Mouse (Mus musculus) cerebellum, postnatal 36 days (tissue): Measurements from ENCODE around the gene Stard9.
"Not testable (repeated sequence)": the region's sequence is repeated elsewhere in the genome, so short reads cannot be mapped to it uniquely, and the experiment has no call there.

Source experiments
- DNase-seq, 2 experiments: peaks; one replicate each; pipeline ENCODE4 v3.0.0; 2021 to 2022; ENCODE audit warnings: mixed read lengths in 2 of 2

Gene Stard9

DNA sequence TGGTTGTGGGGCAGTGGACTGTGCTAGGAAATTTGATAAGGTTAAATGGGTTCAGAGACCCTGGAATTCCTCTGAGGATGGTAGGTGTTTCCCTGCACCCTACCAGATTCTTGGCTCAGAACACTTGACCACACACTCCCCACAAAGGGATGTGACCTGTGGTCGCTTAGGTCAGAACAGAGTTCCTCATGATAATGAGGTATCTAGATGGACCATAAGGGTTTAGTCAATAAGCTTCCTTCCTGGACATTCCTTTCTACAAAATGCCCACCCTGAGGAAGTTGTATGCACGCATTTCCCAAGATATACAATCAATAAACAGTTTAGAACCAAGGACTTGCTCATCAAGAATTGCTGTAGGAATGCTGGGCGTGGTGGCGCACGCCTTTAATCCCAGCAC is 27.0 kb downstream of the Stard9 start:
- no peak for DNase-seq

DNA sequence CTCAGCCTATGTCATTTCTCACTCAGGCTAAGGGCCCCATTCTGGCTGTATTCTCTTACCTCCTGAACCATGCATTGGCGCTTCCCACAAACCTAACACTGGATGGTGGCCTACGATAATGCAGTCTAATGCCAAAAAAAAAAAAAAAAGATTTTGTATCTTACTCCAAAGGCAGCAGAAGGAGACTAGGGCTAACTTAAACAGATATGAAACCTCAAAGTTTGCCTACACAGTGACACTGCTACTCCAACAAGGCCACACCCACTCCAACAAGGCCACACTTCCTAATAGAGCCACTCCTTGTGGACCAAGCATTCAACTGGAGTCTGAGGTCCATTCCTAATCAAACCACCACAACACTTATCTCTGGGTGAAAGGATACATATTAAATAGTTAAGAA is 27.8 kb downstream of the Stard9 start:
- DNase-seq: no peak

DNA sequence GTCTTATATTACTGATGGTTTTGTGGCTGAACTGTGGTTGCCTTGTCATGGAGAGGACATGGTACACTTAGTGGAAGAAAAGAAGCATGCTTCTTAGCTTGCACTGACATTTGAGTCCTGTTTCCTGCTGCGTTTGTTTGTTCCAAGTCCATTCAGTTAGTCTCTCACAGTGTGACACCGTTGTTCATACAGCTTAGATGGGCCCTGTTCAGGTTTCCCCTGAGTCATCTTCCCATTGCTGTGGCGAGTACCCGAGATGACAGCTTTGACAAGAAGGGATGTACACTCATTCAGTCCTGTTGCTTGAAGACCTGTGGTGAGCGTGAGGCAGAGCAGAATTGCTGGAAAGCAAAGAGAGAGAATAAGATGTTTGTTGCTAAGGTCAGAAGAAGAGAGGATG is 29.6 kb downstream of the Stard9 start:
- DNase-seq: peak in 1 of 2 experiments; percentile 3

DNA sequence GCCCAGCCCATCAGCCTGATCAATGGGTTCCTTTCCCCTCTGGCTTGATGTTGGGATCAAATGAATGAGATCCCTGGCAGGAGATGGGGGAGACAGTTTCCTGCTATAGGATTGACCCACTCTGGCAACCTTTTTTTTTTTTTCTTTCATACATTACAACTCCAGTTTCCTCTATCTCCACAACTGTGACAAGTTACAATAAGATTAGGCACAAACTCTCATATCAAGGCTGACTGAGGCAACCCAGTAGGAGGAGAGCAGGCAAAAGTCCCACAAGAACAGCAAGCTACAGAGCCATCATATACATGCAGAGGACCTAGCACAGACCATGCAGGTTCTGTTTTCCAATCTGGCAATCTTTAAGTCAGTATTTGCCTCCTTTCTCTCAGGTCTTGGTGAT is 30.4 kb downstream of the Stard9 start:
- no peak for DNase-seq

DNA sequence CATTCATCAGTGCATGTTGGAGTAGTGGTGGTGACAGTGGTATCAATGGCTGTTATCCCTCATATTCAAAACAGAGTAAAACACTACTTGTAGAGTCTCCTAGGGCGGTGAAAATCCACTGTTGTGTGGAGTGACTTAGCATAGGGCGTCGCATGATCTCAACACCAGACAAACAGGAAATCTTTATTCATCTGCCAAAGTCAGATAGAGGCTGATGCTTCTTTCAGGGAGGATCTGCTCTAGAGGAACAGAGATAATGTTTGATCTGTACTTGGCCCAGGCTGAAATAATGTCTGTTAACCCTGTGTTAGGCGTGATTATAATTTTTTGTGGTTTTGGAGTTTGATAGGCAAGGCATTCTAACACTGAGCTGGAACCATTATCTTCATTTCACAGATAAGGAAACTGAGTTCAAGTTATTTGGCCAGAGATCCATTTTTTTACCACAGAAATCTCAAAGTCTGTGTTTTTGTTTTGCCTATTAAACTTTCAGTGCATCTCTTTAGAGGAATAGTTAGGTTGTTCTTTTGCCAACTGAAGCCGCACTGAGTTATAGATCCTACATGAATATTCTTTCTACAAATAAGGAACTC is 31.7 kb downstream of the Stard9 start:
- DNase-seq: no peak

DNA sequence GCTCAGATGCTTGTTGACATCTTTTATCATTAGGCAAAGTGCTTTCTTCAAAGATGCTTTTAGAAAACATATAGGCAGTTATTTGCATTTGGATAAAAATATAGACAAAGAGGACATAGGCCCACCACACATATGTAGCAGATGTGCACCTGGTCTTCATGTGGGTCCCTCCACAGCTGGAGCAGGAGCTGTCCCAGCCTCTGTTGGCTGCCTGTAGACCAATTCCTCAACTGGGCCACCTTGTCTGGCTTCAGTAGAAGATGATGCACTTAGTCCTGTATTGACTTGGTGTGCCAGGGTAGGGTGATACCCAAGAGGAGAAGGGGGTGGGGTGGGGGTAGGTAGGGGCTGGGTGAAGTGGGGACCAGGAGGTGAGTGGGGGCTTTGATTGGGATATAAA is 33.8 kb downstream of the Stard9 start:
- DNase-seq: no peak

DNA sequence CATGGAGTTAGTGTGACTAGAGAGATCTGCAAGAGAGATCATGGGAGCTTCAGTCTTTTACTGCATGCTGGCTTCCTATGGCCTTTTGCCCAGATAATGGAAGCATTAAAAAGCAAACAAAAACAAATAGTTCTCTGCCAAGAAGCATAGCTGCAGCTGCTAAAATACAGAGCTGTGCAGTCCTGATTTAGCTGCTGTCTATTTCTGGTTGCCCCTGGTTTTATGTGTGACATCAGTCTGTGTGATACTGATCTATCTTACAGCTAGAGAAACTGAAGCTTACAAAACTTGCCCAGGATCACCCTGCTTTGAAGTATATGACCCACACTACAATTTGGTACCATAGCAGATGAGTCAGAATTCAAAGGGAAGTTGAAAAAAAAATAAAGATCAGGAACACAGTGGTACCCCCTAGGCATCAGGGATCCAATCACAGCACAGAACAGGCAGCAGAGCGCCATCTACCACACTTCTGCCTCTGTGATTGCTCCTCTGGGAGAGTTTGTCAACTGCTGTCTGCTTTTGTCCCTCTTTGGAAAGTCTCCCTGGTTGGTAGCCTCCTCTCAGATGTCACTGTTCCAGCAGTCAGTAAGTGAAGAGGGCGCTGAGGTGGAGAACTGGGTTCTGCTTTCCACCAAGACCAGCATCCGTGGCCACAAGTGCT is 34.7 kb downstream of the Stard9 start:
- no peak for DNase-seq

DNA sequence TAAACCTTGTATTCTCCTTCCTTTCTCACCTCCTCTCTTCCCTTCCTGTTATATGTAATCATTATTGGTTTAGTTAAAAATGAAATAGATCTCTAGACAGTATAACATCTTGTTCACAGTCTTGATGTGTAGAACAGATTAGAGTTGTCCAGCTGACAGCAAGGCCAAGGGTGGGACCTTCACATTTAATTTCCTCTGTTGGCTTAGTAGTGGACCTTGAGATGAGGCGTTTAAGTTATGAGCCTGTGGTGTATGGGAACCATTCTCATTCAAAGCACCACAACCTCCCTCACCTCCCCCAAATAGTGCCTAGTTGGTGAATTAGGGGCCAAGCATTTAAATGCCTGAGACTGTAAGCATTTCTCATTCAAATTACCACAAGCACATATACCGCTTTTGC is 38.5 kb downstream of the Stard9 start:
- DNase-seq: no peak

DNA sequence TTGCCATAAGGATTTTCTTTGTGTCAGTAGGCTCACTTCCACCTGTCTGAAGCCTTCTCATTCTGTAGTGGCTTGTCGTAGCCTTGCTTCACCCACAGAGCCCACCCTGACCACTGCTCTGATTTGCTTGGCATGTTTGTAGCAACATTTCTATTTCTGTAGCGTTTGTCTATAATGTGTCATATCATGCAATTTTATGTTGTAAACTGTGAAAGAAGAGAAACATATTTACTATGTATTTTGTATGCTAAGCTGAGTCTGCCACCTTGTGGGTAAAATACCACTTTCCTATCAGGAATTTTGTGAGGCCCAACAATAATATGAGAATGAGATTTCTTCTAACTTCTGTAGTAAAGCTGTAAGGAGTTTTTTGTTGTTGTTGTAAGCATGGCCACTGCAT is 41.3 kb downstream of the Stard9 start:
- DNase-seq: no peak

DNA sequence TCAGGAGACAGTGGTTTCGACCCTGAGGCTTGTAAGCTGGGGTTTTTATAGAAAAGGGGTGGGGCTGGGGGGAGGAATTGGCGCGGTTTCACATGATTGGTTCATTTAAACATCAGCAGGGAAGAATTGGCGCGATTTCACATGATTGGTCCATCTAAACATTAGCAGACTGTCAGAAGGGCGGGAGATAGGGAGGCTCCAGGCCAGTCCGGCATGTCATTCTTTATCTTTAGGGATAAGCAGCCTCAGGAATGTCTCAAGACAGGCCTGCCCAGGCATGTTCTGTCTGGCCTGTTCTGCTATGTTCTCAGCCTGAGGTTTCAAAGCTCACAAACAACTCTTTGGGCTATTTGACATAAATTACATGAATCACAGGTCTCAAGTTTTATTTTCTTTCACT is 52.2 kb downstream of the Stard9 start:
- DNase-seq: not testable (repeated sequence)

DNA sequence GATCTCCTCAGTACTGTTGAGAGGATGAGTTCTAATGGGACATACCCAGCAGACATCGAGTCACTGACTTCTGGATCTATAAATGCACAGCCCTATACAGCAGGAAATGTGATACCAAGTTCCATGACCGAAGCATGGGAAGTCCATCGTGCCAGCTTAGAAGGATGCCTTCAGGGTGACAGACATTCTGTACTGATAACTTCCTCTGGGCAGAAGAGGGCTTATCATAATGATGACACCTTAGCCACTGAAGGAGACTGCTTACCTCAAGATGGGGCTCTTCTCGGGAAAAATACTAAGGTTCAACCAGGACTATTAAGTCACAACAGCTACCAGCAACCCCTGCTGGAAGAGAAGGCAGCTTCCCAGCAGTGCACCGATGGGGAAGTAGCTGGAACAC is 68.8 kb downstream of the Stard9 start:
- DNase-seq: no peak

DNA sequence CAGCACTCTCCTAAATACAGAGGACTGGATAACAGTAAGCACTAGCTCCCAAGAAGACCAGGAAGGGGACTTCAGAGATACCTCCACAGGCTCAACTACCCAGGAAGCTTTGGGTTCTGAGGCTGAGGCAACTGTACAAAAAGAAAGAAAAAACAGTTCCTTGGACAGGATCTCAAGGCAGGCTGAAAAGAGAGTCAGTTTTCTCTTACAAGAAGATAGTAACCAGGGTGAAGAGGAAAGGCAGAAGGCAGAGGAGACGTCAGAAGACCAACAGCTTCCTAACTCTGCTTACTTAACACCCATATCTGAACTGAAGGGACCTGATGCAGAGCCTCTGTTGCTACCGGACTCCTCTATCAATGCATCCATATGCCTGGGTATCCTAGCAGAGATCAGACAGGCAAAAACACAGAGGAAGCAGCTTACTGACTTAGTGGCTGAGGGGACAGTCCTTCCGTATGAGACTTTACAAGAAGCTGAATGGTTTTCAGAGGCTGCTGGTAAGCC is 71.5 kb downstream of the Stard9 start:
- no peak for DNase-seq

DNA sequence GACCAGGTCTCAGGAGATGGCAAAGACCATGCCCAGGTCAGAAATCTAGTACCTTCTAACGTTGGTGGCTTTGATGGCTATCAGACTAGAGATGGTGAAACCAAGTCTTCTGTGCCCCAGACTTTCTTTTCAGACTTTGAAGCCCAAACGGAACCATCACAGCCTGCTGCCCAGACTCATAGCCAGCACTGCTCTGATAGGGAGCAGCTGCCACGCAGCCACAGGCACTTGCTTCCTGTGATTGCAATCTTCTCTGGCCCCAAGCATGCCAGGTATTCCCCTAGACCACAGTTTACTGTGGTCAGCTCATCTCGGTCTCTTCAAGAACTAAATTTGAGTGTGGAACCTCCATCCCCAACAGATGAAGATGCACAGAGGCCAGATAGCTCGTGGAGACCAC is 73.8 kb downstream of the Stard9 start:
- no peak for DNase-seq

DNA sequence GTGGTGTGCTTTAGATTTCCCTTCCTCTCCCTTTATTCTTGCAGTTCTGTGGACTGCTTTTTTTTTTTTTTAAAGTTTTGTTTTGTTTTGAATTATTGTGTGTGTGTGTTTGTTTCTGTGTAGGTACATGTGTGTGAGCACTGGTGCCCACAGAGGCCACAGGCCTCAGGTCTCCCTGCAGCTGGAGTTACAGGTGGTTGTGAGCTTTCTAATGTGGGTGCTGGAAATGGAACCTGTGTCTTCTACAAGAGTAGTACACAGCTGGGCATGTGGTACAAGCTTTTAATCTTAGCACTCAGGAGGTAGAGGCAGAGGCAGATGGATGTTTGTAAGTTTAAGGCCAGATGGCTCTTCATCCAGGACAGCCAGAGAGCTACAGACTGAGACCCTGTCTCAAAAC is 78.1 kb downstream of the Stard9 start:
- no peak for DNase-seq

DNA sequence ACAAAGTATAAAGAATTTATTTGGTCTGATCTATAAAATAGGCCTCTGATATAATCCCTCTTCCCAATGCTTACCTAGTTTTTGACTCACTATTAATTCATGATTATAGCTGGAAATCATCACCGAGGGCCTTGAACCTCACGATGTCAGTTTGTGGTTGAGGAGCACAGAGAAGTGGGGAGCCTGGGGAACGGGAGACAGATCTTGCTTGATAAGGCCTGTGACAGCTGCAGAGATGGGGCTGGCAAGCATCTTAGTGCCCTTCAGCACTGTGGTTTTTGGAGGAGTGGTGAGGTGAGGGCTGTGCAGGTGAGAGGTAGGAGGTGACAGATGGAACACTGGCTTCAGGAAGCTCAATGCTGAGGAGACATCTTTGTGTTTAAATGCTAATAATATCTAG is 81.2 kb downstream of the Stard9 start:
- no peak for DNase-seq

DNA sequence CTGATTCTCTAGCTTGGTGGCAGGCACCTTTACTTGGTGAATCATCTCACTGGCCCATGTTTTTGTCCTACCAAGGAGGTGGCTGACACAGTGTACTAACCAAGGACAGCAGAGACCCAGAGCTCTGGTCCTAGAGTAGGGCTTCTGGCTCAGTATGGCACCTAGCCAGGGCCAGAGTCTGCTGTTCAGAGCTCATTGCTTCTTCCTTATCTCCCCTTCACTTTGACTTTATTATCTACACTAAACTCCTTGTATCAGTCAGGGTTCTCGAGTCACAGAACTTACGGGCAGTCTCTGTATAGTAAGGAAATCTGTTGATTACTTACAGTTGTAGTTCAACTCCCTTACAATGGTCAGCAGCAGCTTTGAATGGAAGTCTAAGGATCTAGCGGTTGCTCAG is 82.0 kb downstream of the Stard9 start:
- no peak for DNase-seq

DNA sequence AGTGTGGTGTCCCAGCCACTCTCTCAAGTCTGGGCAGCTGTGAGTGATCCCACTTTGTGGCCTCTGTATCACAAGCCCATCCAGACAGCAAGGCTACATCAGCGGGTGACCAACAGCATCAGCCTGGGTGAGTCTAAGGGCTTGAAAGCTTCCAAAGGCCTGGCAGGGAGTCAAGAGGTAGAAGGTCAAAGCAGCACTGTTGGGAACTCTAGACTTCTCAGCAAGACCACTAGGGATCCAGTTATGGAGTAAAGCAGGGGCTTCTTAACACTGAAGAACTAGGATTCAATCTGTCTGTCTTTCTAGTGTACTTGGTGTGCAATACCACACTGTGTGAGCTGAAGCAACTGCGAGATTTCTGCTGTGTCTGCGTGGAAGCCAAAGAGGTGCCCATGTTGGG is 84.5 kb downstream of the Stard9 start:
- DNase-seq: no peak

DNA sequence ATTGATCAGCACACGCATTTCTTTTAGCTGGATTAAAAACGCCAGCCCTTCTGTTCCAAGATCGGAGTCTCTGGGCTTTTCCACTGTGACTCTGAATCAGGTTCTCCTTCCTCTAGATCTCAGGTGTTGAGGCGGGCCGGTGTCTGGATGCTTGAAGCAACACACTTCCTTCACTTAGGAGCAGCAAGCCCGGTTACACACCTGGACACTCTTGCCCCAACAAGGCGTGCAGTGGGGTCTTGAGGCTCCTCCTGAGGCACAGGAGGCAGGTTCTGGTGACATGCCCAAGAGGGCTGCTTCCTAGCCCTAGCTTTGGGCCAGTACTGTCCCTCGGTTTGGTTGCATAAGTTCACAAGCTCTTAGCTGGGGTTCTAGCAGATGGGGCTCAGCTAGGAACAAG is 89.6 kb downstream of the Stard9 start:
- DNase-seq: no peak

DNA sequence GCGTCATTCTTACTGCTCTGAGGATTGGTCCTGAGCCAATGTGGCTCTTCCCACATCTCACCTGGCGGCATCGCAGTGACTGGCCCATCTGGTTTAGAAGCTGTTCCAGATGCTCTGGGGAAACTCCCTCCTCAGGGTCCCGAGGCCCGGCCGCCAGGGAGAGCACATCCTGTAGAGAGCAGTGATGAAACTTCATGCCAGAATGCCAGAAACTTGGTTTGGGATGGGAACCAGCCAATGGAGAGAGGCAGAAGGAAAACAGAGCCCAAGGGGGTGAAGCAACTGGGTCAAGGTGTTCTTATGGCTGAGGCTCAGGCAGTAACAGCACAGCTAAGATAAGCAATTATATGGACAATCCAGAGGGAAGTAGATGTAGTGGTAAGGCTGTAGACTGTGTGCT is 91.9 kb downstream of the Stard9 start:
- DNase-seq: no peak

DNA sequence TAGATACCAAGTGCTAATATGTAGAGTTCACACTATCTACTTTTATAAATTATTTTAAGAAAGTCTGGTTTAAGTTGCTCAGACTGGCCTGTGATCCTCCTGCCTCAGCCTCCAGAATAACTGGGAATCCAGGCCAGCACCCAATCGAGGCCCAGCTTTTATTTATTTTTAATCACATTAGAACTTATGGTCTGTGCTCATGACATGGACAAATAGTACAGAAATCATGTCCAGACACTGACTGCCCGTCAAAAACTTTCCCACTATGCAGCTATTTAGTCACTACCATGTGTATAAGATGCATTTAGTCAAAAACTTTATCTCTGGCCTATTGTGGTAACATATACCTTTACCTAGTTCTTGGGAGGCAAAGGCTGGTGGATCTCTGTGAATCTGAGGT is 93.0 kb downstream of the Stard9 start:
- DNase-seq: no peak

DNA sequence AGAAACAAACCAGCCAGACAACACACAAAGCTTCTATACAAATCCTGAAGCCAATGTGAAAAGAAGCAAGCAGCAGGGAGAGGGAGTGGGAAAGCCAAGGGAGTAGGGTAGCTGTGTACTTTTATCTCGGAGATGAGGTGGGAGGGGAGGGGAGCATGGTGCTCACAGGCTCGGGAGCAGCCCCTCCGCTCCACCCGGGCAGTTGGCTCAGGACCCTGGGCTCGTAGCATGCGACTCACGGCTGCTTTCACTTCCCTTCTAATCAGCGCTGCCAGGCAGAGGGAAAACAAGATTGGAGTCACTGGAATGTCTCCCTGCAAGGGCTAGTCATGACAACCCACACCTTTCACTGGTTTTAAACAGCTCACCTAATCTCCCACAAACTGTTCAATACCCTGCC is 93.6 kb downstream of the Stard9 start:
- no peak for DNase-seq

DNA sequence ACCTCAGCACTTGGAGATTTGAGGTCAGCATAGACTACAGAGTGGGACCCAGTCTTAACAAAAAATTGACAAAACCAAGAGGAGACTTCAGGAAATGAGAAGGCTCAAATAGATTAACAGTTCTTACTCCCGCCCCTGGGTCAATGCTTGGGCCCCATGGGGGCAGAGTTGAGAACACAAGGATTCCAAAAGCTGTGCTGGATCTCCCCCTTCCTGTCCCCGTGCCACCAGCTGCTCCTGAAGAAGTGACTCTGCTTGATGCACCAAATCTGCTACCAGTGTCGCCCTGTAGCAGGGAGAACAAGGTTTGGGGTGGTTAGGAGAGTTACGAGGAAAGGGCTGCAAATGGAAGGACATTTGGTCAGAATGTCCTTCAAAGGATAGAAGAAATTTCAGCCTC is 94.7 kb downstream of the Stard9 start:
- no peak for DNase-seq

DNA sequence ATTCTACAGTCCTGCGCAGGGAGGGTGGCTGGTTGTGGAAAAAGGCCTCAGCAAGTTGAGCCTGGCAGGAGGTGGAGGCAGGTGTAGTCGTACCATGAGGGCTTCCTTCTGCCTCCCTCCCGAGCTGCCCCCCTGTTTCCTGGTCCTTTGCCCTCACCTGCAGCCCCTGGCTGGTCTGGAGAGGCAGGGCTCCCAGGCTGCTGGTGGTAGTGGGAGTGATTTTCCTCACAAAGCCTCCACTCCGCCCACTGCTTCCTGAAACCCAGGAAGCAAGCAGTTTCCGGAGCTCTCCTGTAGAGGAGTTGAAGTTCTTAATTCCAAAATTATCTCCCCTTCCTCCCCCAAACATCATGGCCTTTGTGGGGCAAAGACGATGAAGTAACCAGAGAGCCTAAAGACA is 95.3 kb downstream of the Stard9 start:
- no peak for DNase-seq

DNA sequence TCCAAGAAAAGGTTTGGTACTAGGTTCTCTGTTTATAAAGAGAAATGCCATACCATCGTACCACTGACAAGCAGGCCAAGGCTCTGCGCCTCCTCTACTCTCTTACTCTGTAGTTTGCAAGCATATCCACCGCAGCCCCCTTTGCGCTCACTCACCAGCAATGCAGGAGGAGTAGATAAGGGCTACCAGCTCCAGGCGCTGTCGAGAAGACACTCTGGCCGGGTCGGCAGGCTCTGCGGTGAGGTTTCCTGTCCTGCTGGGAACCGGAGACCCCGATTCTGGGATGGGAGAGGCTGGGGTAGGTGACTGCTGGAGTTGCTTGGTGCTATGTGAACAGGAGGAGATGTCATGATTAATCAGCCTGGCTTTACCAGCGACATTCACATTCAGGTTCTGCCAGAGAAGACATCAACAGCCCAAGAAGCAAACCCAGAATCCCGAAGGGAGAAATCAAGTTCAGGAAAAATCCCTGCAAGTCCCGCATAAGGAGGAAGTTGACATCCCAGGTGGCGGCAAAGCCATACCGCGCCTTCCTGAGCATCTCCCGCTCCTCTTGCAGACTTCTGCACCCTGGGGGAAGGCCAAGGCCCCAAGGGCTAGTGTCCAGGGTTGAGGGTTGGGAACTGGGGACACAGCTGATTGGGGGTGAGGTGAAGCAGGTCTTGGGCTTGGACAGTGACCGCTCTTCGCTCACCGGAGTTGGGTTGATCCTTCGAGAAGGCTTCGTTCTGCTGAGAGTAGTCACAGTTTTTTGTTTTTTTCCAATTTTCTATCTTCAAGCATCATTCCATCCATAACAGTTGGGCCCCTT is 101.1 kb downstream of the Stard9 start:
- peak; percentile 25 to 26 for DNase-seq
